Mouse (Mus musculus): ENCODE results near the gene Mrpl22. TPM values are rescaled to one million over a fixed set of nuclear protein-coding genes. Genes with fewer than 3 reads are reported as not detected.

Gene Mrpl22
- total RNA-seq (2023): 10 to 100 TPM; 17.1 to 21.2 TPM

DNA sequence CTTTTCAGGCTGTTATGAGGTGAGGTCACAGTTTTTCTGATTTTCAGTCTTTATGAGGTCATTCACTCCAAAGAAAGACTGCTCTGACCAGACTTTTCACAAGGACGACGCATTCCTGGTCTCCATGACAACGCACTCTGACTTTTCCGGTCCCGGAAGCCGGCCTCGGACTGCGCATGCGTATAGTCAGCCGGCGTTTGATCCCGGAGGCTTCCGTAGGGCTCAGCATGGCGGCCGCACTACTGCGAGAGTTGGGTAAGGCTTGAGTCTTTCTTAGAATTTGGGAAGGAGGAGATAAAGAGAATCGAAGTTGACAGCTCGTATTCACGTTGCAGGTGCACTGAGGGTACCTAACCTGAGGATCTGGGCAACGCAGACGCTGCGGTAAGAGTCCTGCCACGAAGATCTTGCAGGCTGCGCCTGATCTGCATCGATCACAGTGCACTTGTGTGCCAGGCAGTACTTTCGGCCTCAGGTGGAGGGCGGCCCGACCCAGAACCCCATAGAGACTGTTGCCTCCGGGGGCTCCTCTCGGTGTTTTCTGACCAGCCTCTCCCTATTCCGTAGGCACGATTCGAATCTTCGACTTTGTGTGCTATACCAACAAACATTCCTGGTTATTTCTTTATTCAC, at the start of gene Mrpl22:
Mrpl22 (plus strand) TSS at position 203 of the 633 bp plus-strand sequence.

DNA sequence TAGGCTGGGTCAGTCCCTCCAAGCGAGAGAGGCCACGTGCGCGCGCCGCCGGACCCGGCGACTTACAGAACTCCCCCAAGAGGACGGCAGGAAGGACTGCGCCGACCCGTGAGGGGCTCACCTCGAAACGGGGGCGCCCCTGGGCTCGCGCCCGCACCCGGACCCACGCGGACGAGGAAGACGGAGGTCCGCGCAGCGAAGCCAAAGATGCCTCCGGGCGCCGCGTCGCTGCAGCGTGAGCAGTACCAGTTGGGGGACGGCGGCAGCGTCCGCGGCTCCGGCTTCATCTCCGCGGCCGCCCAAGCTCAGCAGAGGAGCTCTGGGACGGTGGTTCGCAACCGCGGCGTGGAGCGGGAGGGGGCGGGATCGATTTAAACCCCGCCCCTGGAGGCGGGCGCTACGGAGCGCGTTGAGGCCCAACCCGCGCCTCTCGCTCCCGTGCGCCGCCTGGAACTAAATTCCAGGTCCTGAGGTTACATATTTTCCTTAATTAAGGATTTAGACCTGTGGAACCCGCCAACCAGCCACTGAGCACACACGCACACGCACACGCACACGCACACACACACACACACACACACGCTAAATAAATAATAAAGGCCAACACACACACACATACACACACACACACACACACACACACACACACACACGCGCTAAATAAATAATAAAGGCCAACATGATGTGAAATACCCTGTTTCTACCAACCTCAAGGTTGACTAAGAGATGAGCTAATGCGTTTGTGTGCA, 3.1 kb upstream of the Mrpl22 start, which contains the start of gene Gemin5:
Gemin5 (minus strand) TSS at position 373 of the 749 bp plus-strand sequence.

DNA sequence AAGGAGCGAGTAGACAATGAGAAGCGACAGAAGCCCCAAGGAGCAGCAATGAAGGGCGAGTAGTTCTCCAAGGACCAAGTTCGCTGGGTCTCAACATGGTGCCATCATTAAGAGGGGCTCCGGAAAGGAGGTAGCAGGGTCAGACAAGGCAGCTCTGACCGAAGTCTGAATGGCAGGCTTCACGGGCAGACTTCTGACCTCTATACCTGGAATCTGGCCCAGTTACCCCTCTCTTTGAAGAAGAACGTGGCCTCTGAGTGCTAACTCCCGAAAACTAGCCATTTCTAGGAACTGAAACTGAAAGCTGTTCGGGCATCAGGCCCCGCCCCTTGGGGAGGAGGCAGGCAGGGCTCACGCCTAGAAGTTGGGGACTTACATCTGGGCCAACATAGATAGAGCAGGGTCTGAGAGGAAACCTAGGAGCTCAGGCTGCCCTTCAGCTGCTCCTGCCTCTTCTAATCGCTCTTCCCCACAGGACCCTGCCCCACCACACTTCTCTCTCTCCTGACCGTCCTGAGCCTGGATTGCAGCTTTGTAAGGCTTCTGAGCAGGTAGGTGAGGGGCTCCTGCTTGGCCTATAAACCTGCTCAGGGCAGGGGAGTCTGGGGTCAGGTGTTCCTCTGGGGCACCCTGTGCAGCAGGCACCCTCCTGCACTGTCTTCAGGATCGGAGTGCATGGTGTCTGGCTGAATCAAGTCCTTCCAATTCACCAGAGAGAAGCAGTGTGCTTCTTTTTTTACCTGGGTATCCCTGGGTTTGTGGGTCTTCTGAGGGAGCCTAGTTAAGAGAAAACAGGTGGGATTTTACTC, 28.0 kb downstream of the Mrpl22 start, which contains the start of the genes Igtp and Irgm2:
Igtp (plus strand) TSS at position 328 of the 809 bp plus-strand sequence.
Irgm2 (plus strand) TSS at position 390 of the 809 bp plus-strand sequence.

Other genes with a start within 250 kb of the Mrpl22 start
- 10 to 100 TPM; 53.0 to 57.9 TPM for gene Larp1, start 162.6 kb upstream of the Mrpl22 start, total RNA-seq (2023)
- gene Gm12248, start 78.5 kb upstream of the Mrpl22 start, total RNA-seq (2023): not detected
- 10 to 100 TPM; 40.6 to 40.8 TPM for gene Cnot8, start 67.5 kb upstream of the Mrpl22 start, total RNA-seq (2023)
- gene Gemin5, start 3.1 kb upstream of the Mrpl22 start, total RNA-seq (2023): 1 to 10 TPM; 7.3 to 8.3 TPM
- 1 to 10 TPM; 9.8 TPM for gene Igtp, start 27.9 kb downstream of the Mrpl22 start, total RNA-seq (2023)
- gene Irgm2, start 28.0 kb downstream of the Mrpl22 start, total RNA-seq (2023): 1 to 10 TPM; 6.6 to 7.5 TPM
- gene 4930438A08Rik, start 103.1 kb downstream of the Mrpl22 start, total RNA-seq (2023): 10 to 100 TPM; 78.3 to 95.3 TPM
- 10 to 100 TPM; 10.7 to 13.9 TPM for gene Zfp692, start 135.4 kb downstream of the Mrpl22 start, total RNA-seq (2023)
- 10 to 100 TPM; 21.6 to 22.7 TPM for gene Zfp672, start 158.7 kb downstream of the Mrpl22 start, total RNA-seq (2023)
- 10 to 100 TPM; 28.1 to 32.3 TPM for gene Sh3bp5l, start 159.1 kb downstream of the Mrpl22 start, total RNA-seq (2023)
- gene Lypd8, start 207.4 kb downstream of the Mrpl22 start, total RNA-seq (2023): not detected
- gene 1810065E05Rik, start 249.4 kb downstream of the Mrpl22 start, total RNA-seq (2023): not detected